Mouse (Mus musculus): ENCODE results near the gene Psat1. TPM values are rescaled to one million over a fixed set of nuclear protein-coding genes. Genes with fewer than 3 reads are reported as not detected.

Gene Psat1
- 17.3 TPM for total RNA-seq (2023)

DNA sequence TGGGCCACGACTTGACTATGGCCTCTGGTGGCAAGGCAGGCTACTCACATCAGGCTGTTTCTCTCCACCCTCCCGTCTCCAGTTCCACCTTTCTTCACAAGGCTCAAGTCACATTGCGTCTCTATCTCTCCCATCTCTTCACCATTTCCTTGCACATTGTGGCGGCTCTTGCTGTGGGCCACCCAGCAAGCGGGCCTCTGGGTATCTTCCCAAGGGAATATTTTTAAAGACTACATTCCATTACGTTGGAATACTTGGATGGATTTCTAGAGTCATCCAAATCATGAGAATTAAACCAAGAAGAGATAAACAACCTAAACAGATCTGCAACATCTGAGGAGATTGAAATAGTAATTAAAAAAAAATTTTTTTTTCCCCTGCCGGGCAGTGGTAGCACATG lies at the start of gene Psat1:
Gene Psat1, minus strand, starts transcription at position 101 of the 400 bp plus-strand sequence.

DNA sequence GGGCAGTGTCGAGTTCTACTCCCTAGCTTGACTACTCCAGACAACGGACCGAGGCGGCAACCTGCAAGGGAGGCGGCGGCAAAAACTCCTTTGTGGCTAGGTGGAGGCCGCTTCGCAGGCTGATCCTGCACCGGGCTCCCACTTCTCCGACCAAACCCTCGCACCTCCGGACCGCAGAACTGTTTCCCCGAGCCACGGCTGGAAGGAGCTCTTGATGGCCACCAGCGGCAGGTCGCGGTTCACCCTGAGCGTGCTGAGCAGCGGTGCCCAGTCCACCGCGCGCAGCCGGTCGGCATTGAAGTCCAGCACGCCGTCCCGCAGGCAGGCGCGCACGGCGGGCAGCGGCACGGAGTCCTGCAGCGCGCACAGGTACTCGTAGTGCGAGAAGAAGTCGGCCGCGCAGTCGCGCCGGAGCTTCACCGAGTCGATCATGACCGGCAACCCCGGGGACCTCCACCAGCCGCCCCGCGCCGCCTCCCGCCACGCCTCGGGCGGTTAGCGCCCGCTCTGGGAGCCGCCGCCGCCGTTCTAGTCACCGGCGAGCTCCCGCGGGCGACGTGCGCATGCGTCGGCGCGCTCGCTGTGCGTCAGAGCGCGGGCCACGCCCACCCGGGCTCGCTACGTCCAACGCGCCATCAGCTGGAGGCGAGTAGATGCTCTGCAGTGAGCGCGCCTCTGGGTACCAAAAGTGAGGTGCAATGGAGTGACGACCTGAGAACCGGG lies 37.5 kb upstream of the Psat1 start, which contains the start of gene Cep78:
Gene Cep78, minus strand, starts transcription at position 541 of the 723 bp plus-strand sequence.

Other genes with a start within 250 kb of the Psat1 start
- 9.4 TPM for gene Cep78, start 37.7 kb upstream of the Psat1 start, total RNA-seq (2023)
- gene Gnaq, start 185.5 kb upstream of the Psat1 start, total RNA-seq (2023): 13.0 TPM

All from CD4-positive naive resting alpha-beta T cell, adult 57 days (primary cell).